Mouse (Mus musculus): ENCODE results near the gene Dnah8. TPM values are rescaled to one million over a fixed set of nuclear protein-coding genes. Genes with fewer than 3 reads are reported as not detected.

The Dnah8 gene
- polyA plus RNA-seq, 1 experiment from 2014 or later, result 2.1 TPM

Other genes starting within 250 kb of the Dnah8 start
- 43.1 and 44.4 TPM in 2 replicates for gene Btbd9, start 47.9 kb upstream of the Dnah8 start, polyA plus RNA-seq (2015; fragmentation: Nextera tagmentation; extraction: Ambion mirVana)
- gene Glo1, start 2.5 kb downstream of the Dnah8 start, polyA plus RNA-seq (2015; fragmentation: Nextera tagmentation; extraction: Ambion mirVana), result 194 and 205 TPM in 2 replicates